Mouse (Mus musculus) erythroblast, embryonic 14.5 days (primary cell): ENCODE results near the gene Ltbp1.

Experiments used
- GATA1 ChIP-seq: IDR thresholded peaks from 2 replicates; pipeline ENCODE4 v1.6.1; 2012; ENCODE audit warnings: low read length, inconsistent platforms, mixed read lengths
- TAL1 ChIP-seq: IDR thresholded peaks from 3 replicates; pipeline ENCODE4 v1.6.1; 2012; ENCODE audit warnings: low read length, inconsistent platforms, mixed read lengths

DNA sequence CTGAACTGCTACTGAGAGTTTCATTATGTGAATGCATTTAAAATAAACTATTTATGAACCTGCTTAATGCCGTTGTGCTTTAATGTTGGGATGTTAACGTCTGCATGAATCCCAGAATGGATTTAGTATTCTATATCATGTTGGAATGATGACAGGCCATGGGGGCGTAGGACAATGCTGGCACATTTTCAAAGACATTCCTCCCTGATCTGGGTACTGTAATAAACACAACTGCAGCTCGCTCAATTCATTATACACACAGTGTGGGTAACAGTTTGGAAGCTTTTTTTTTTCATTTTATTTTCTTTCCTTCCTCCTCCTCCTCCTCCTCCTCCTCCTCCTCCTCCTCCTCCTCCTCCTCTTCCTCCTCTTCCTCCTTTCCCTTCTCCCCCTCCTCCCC, 82.9 kb downstream of the Ltbp1 start:
- TF ChIP-seq GATA1 (no peak), TAL1 (no peak)
